Mouse (Mus musculus) E14TG2a.4 (cell line): ENCODE measurements around the gene Luzp1.

Experiments used
- CTCF ChIP-seq: conservative IDR thresholded peaks from 2 replicates; pipeline ENCODE4 v1.5.1; 2014; ENCODE audit warnings: low read length
- NANOG ChIP-seq: IDR thresholded peaks from 2 replicates; pipeline ENCODE4 v1.6.1; 2014; ENCODE audit warnings: borderline replicate concordance, low read length, mixed read lengths
- POU5F1 ChIP-seq: IDR thresholded peaks from 2 replicates; pipeline ENCODE4 v1.6.1; 2014; ENCODE audit warnings: low read length, borderline replicate concordance

- TF ChIP-seq CTCF (no peak), POU5F1 (no peak), NANOG (no peak)
Measured at GRCm38 (mm10) chr4:136518576-136518975, 49.0 kb downstream of the Luzp1 start.
